Mouse (Mus musculus): ENCODE data around the gene Ccdc47.

- TF ChIP-seq CTCF (IDR thresholded peaks at IDR 0.05; ENCODE audit: control insufficient read depth, insufficient read depth, insufficient read length) = no peak
- TF ChIP-seq MYOD1 (IDR thresholded peaks at IDR 0.05; ENCODE audit: control insufficient read depth, insufficient read length, low read depth) = no peak
- no peak for TF ChIP-seq MAX (IDR thresholded peaks at IDR 0.05)
These were observed 52.6 kb downstream of the Ccdc47 start for GRCm38 (mm10) chr11:106163546-106163945.
